Mouse (Mus musculus) lung, postnatal 14 days (tissue): ENCODE measurements around the gene Pigt.

Experiments
- DNase-seq: peaks from one replicate; pipeline ENCODE4 v3.0.0; 2021

The Pigt gene

DNA sequence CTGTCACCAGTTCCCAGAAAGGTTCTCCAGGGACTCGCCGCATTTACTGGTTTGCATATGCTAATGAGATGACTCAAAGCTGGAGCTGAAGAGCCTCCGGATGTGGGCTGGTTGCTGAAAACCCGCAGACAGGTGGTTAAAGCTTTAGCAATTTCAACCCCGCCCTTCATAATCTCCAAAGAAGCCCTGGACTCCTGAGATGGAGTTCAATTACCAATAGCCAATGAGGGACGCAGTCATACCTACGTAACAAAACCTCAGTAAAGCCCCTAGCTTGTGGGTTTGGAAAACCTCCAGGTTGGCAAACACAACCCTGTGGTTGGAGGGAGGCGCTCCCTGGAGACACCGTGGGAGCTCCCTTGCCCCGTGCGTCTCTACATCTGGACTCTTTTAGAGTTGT is 24.5 kb downstream of the Pigt start:
- no peak for DNase-seq

DNA sequence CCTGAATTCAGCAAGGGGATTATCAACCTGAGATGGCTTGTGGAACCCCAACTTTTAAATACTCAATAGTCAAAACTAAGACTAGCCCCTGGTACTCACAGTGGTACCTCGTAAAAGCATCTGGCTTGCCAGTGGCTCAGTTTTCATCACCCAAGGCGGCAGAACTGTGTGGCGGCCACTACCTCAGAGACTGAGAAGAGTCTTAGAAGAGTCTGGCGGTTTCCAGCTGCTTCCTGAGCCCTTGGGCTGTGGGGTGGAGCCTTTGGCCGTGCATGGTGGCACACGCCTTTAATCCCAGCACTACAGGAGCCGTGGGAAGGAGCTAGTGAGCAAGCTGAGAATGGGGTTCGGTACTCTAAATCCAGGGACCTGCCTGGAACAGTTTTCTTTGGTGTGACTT is 25.0 kb downstream of the Pigt start:
- no peak for DNase-seq

DNA sequence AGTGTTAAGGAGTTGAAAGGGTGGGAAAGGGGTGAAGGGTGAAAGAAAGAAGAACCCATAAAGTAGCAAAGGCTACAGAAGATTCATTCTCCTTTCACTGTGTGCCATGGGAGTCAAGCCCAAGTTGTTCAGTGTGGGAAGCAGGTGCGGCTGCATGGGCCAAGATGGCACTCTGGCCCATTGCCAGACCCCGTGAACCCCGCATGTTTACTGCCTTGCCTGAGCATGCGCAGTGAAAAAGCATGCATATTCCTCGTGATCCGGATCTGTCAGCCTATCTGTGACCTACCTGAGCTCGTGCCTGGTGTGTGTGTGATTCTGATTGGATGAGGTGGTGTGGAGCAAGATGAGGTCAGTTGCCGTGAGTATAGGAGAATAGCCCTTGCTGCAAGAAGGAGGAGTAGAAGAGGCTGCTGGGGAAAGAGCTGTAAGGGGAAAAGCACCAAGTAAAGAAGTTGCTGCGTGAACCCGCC is 26.0 kb downstream of the Pigt start:
- DNase-seq, result no peak

DNA sequence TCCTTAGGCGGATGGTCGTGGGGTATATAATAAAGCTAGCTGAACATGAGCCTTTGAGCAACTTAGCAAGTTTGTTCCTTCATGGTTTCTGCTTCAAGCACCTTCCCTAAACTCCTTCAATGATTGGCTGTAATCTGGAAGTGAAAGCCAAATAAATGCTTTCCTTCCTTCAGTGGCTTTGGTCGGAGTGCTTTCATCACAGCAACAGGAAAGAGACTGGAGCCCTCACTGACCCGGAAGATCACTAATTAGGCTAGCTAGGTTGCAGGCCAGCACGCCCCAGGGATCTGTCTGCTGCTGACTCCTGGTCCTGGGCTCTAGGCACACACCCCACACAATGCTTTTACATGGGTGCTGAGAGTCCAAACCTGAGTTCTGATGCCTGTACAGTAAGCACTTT is 31.2 kb downstream of the Pigt start:
- no peak for DNase-seq

DNA sequence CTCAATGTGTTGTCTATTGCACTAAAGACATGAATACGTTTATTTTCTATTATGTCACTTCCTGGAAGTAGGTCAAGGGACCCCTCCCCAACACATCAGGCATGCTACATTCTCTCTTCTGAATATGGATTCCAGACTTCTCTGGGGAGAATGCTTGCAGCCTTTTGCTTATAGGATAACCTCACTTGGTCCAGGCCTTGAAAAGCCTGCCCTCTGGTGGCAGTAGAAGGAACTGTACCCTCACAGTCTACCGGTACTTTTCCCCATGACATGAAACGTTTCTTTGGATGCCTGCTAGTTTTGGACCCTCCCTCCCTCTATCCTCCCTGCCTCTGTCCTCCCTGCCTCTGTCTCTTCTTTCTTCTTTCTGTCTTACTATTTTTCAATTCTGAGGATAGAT is 33.8 kb downstream of the Pigt start:
- peak; percentile 85 for DNase-seq

DNA sequence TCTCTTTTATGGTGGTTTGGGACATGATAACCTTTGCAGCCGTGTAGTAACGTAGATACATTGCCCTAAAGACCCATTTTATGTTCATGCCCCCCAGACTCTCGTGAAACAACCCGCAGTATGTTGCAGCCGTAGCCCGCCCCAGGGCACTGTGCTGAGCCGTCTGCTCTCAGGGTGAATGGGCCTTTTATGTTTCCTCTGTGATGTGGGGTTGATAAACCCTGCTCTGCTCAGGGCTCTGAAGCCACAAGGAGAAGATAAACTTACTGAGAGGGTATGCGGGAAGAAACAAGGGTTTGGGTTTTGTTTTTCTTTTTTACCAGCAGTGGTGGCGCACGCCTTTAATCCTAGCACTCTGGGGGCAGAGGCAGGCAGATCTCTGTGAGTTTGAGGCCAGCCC is 37.0 kb downstream of the Pigt start:
- DNase-seq, result no peak

DNA sequence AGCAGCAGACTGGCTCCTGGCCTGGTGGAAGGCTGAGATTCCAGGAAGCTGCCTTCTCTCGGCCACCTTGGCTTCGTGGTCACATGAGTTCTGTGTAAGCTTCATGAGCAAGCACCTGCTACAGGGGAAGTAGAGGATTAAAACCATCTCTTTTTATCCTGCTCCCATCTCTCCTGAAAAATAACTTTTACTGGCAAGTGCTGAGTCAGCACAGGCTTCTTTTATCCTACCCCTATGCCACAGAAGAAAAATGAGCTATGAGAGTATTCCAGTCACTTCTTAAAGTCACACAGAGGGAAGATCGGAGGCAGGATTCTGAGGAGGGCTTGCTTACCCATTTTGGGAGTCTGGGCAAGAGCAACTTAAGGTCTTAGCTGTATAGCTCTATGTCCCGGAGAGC is 39.7 kb downstream of the Pigt start:
- DNase-seq, result no peak

DNA sequence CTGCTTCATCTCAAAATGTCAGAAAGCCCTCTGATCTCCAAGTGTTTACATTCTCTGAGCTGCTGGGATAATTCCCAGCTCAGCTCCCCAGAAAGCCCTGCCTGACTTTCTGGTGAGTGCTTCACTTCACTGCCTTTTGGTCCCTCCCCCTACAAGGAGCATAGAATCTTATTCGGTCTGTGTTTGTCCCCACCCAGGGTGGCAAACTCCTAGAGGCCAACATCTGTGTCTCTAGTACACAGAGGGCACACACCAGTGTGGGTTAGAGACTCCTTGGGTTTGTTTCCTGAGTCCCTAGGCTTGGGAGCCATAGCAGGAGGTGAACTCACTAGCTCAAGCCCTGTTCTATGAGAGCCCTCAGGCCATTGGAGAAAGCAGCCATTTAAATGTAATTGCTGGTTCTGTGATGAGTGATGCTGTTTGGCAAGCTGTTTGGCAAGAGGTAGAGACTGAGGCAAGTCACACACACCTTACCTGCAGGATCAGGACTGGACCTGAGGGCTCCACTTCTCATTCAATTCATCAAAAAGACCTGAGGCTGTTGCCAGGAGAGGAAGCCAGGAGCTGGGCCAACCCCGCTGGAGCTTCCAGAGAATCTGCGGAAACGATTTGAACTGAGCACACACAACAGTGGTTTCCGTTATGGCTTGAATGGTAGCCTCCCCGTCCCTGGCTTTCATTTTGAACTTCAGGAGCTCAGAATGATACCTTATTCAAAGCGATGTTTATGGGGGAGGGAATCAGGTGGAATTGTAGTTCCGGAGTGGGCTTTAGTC is 43.5 kb downstream of the Pigt start:
- DNase-seq, result peak; percentile 28

DNA sequence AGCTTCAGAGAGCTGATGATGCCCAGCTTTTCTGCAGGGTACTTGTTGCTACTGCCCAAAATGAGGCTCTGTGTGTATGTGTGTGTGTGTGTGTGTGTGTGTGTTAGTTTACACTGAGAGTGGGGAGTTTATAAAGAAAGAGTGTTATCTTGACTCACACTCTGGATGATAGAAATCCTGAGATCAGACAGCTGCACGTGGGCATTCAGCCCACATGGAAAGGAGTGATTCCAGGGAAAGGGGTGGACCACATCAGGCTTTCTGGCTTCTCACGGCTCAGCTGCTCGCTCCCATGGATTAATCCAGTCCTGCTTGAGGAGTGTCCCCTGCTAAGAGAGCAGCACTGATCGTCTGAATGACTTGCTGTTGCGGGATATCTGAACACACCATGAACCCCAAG is 44.8 kb downstream of the Pigt start:
- DNase-seq, result no peak

DNA sequence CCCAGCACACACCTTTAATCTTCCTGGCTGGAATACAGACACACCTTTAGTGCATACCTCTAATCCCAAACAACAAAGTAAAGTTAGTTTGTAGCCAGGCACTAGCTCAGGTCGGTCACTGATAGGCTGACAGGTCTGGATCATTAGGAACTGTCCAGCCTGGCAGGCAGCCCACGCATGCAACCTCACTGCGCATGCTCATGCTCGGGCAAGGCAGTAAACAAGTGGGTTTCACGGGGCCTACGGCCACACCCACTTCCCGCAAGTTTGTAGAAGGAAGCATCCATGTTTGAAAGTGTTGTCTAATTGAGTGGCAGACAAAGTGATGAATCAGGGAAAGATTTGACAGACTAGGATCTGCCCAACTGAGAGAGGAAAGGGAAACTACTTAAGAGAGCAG is 45.3 kb downstream of the Pigt start:
- DNase-seq, result no peak

DNA sequence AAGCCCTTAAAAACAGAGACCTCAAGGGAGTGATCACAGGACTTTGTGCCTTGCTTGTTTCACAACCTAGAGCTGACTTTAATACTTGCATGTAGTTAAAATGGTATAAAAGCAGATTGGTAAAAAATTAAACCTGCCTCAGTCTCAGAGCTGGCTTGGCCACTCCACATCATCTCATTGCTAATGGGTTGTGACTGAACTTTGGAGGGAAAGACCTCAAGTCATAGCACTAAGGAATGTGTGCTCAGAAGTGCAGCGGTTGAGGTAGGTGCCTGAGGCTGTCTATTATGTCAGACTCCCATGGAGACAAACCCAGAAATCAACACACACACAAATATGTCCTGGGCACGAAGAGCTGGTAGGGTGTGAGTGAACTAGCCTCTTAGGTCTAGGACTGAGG is 46.4 kb downstream of the Pigt start:
- no peak for DNase-seq

DNA sequence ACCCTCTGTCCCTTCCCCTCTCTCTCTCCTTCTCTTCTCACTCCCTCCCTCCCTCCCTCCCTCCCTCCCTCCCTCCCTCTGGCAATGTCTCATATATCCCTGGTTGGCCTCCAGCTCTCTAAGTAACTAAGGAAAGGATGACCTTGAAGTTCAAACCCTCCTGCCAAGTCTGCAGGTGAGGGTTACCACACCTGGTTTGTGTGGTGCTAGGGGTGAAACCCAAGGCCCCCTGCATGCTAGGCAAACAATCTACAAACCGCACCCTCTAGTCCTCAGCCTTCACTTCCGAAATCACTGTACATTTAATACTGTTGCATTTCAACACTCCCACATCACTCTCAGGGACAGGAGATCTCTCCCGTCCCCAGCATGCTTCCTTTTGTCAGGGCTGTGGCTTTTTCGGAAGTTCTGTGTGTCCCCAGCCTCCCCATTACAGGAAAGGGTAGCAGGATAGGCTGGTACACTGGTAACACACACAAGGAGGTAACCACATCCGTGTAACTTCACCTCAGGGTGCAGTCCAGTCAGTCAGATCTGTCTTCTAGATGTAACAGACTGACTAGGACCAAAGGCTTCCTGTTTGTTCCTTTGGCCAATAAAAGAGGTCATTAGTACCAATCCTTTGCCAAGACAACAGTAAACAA is 47.3 kb downstream of the Pigt start:
- no peak for DNase-seq

DNA sequence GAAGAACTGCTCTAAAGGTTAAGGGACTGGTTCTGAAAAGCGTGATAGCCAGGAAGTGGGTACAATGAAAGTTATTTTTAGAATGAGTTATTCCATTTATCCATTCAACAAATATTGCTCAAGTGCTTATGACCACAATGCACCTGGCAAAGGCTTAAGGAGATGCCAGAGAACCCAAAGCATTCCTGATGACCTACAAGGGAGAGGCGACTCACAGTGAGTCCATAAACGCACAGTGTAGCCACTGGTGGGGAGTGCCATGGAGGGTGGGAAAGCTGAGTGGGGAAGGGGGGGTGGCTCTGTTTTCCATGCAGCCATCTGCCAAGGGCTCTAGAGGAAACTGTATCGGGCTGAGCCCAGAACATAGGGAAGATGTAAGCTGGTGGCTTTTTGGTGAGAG is 52.0 kb downstream of the Pigt start:
- DNase-seq, result peak; percentile 17

DNA sequence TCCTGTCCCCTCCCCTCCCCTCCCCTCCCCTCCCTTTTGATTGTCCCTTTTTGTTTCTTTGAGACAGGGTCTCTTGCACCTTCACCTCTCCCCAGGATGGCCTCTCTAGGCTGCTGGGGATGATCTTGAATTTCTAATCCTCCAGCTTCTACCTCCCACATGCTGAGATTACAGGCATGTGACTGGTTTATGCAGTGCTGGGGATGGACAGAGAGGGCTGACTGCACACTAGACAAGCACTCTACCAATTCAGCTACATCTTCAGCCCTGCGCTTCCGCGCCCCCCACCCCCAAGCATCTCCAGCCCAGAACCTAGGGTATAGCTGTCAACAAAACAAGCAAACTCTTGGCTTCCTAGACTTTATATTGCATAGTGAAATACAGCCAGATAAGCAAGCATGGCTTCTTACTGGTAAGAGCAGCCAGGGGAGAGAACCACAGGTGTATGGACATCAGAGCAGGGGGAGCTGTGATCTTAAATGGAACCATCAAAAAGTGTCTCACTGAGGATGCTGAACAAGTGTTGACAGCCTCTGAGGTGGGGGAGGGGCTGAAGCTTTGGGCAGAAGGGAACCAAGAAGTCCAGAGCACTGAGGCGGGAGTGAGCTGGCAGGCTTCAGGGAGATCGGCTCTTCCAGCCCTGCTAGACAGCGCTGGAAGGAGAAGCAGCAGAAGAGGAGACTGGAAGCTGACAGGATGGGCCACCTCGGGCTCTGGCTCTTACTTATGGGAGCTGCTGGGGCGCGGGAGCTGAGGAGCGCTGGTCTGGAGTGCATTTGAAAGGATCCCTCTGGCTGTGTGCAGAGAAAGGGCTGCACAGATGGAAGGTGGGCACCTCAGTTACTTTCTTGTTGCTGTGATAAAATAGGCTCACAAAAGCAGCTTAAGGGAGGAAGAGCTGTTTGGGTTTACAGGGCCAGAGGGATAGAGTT is 52.9 kb downstream of the Pigt start:
- DNase-seq, result no peak

DNA sequence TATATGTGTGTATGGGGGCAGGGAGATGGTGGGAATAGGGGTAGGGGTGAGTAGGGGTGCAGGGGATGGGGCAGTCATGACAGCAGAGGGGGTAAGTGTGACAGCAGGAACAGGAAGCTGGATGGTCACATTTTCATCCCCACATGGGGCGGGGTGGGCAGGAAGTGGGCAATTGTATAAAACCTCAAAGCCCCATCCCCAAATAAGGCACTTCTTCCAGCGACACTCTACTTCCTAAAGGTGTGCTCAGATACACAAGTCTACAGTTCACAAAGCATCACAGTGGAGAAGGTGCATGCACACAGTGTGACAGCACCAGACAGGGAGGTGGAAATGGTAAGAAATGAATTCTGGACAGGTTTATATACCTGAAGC is 53.6 kb downstream of the Pigt start:
- DNase-seq, result no peak

DNA sequence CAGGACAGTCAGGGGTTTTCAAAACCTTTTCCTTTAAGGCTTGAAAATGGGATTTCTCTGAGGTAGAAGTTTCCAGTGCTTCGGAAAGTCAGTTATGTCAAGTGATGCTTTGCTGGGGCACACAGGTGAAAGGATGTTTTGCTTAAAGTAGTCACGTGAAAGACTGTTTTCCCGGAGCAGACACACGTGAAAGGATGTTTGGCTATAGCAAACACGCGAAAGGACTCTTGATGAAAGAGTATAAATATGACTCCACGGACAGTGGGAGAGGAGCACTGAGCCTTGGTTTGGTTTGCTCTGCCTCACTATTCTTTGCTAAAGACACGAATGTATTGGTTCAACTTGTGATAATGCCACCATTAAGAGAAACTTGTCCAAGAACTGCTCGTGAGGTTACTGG is 54.2 kb downstream of the Pigt start:
- DNase-seq, result no peak
